ENCODE assay signal across 8 mouse cellular contexts in the genomic region with DNA sequence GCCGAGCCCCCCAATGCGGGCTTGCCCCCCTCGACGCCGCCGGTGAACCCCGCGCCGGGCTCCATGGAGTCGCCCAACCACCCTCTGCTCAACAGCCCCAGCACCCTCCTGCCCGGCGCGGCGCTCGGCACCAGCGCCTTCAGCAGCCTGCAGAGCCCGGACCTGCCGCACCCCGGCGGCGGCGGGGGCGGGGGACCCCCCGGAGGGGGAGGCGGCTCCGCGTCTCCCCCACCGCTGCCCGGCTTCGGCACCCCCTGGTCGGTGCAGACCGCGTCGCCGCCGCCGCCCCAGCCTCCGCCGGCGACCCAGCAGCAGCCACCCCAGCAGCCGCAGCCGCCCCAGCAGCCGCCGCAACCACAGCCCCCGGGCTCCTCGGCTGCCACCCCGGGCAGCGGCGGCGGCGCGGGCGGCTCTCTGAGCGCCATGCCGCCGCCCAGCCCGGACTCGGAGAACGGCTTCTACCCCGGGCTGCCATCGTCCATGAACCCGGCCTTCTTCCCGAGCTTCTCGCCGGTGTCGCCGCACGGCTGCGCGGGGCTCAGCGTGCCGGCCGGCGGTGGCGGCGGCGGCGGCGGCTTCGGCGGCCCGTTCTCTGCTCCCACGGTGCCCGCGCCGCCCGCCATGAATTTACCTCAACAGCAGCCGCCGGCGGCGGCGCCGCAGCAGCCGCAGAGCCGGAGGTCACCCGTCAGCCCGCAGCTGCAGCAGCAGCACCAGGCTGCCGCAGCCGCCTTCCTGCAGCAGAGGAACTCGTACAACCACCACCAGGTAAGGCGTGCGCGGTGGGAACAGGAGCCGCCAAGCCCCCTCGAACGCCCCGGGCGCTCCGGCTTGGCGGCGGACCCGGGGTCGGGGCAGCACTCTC. TPM values are rescaled to one million over a fixed set of nuclear protein-coding genes. Genes with fewer than 3 reads are reported as not detected.
A peak's percentile ranks its signal among the peaks of the same experiment; 100 is the strongest.
DNase-seq lines count a peak whose midpoint lies in the region; ATAC-seq and TF ChIP-seq lines count a peak whose summit lies in the region.

No protein-coding gene starts in this region.

- no peaks in the 10 kb centered on the region for H3K9me3 ChIP-seq in embryonic facial prominence, embryonic 14.5 days (ENCODE audit: control insufficient read depth, low read length)
- H3K9me3 ChIP-seq in heart, embryonic 16.5 days (replicated peaks; ENCODE audit: control insufficient read depth, low read length), result no peaks in the 10 kb centered on the region

- H3K4me1 ChIP-seq in embryonic facial prominence, embryonic 14.5 days (ENCODE audit: control insufficient read depth, insufficient read depth, low read length), result peaks cover 8% of the 10 kb centered on the region
- H3K4me1 ChIP-seq in heart, embryonic 16.5 days (ENCODE audit: control insufficient read depth, insufficient read depth, low read length), result peaks cover 6% of the 10 kb centered on the region
- H3K4me1 ChIP-seq in lung, adult 2 months (ENCODE audit: control insufficient read depth, insufficient read depth, low read length), result peaks cover 3% of the 10 kb centered on the region

- peak overlapping the region; percentile 86 for H3K9ac ChIP-seq in embryonic facial prominence, embryonic 14.5 days (ENCODE audit: low read depth, low read length)
- peak overlapping the region; percentile 100 for H3K9ac ChIP-seq in heart, embryonic 16.5 days (ENCODE audit: low read length)

- peak overlapping the region; percentile 88 for H3K4me3 ChIP-seq in embryonic facial prominence, embryonic 14.5 days (ENCODE audit: low read depth, low read length)
- peak overlapping the region; percentile 99 for H3K4me3 ChIP-seq in heart, embryonic 16.5 days (ENCODE audit: low read length)
- peak overlapping the region; percentile 94 for H3K4me3 ChIP-seq in lung, adult 2 months (replicated peaks; ENCODE audit: extremely low read depth, low read depth, low read length)

- TF ChIP-seq POLR2A in lung, adult 2 months (IDR thresholded peaks at IDR 0.05; ENCODE audit: borderline replicate concordance, extremely low read depth, low read depth, low read length), result no peak

- WGBS in embryonic facial prominence, embryonic 14.5 days, result 0% methylated on average over 12 of the region's 113 CpGs
- under 1% methylated on average over 101 of the region's 113 CpGs for WGBS in heart, embryonic 16.5 days
- under 1% methylated on average over 108 of the region's 113 CpGs for WGBS in lung, adult 2 months

- H3K27me3 ChIP-seq in embryonic facial prominence, embryonic 14.5 days (replicated peaks; ENCODE audit: control insufficient read depth, insufficient read depth, low read length), result peaks cover 13% of the 10 kb centered on the region; the same call in 1 of the 2 replicates
- H3K27me3 ChIP-seq in heart, embryonic 16.5 days (ENCODE audit: control insufficient read depth, insufficient read depth, low read length), result no peaks in the 10 kb centered on the region

- peak; percentile 9 for ATAC-seq in CD4-positive, CD25-positive, alpha-beta regulatory T cell, adult 4 months
- ATAC-seq in embryonic facial prominence, embryonic 14.5 days (ENCODE audit: low read depth), result peak; percentile 21
- ATAC-seq in heart, embryonic 16.5 days (replicated peaks; ENCODE audit: extremely low read depth, insufficient read depth, low FRiP score), result 0 out of 2 replicates have a peak, but pooled peaks have one; percentile 1

- peak overlapping the region; percentile 95 for H3K4me2 ChIP-seq in embryonic facial prominence, embryonic 14.5 days (ENCODE audit: low read depth, low read length)
- peak overlapping the region; percentile 68 for H3K4me2 ChIP-seq in heart, embryonic 16.5 days (ENCODE audit: low read depth, low read length)

- DNase-seq in adrenal gland, postnatal 10 days, result peak; percentile 63
- peak; percentile 44 for DNase-seq in embryonic facial prominence, embryonic 14.5 days (ENCODE audit: low spot score)
- DNase-seq in kidney, postnatal 36 days, result peak; percentile 29 to 71
- DNase-seq in lung, adult 2 months, result peak; percentile 66
- DNase-seq in ovary, postnatal 10 days (ENCODE audit: low spot score), result peak; percentile 24
- peak; percentile 22 to 28 for DNase-seq in thymus, postnatal 10 days (ENCODE audit: low spot score in 2 of 2)

- H3K36me3 ChIP-seq in embryonic facial prominence, embryonic 14.5 days (ENCODE audit: control insufficient read depth, insufficient read depth, low read length), result no peaks in the 10 kb centered on the region; the same call in 1 of the 2 replicates
- H3K36me3 ChIP-seq in heart, embryonic 16.5 days (ENCODE audit: control insufficient read depth, insufficient read depth), result no peaks in the 10 kb centered on the region; the same call in 1 of the 2 replicates

- H3K27ac ChIP-seq in embryonic facial prominence, embryonic 14.5 days (replicated peaks; ENCODE audit: low read depth, low read length), result peak overlapping the region; percentile 96
- H3K27ac ChIP-seq in heart, embryonic 16.5 days (ENCODE audit: low read length), result peak overlapping the region; percentile 97

- TF ChIP-seq CTCF in lung, adult 2 months (IDR thresholded peaks at IDR 0.05; ENCODE audit: insufficient read depth, low read length), result no peak

RNA-seq across cellular contexts. Expression of gene Cpeb2, which starts 1.6 kb away (rescaled TPM):
- 1 to 10 TPM; 1.3 to 3.2 TPM for polyA plus RNA-seq in CD4-positive, CD25-positive, alpha-beta regulatory T cell, adult 4 months (2017; shearing (Covaris generic))
- 10 to 100 TPM; 19.6 to 21.4 TPM for total RNA-seq in adrenal gland, postnatal 10 days (2021)
- 3.6 and 3.9 TPM in 2 replicates for polyA plus RNA-seq in embryonic facial prominence, embryonic 14.5 days (2014; fragmentation: Nextera tagmentation; extraction: Ambion mirVana)
- polyA plus RNA-seq in heart, embryonic 16.5 days (2015; fragmentation: Nextera tagmentation; extraction: Ambion mirVana), result 4.5 and 4.8 TPM in 2 replicates
- 4.0 and 6.5 TPM in 2 replicates for polyA plus RNA-seq in lung, adult 2 months (2012; rRNA removed)

Comparison
In these comparisons a context has a peak if more than half of its experiments do, and no peak if none do; other contexts are left out.
1. Peak in every context shown above with its lines: DNase-seq, ATAC-seq, H3K4me3 ChIP-seq and H3K27ac ChIP-seq.